Mouse (Mus musculus) retina, postnatal 7 days (tissue): Measurements from ENCODE around the gene Lrch1.

Experiments used
- DNase-seq: peaks from one replicate; pipeline ENCODE4 v3.0.0-alpha.2; 2012; ENCODE audit warnings: low read depth, low spot score

The Lrch1 gene

DNA sequence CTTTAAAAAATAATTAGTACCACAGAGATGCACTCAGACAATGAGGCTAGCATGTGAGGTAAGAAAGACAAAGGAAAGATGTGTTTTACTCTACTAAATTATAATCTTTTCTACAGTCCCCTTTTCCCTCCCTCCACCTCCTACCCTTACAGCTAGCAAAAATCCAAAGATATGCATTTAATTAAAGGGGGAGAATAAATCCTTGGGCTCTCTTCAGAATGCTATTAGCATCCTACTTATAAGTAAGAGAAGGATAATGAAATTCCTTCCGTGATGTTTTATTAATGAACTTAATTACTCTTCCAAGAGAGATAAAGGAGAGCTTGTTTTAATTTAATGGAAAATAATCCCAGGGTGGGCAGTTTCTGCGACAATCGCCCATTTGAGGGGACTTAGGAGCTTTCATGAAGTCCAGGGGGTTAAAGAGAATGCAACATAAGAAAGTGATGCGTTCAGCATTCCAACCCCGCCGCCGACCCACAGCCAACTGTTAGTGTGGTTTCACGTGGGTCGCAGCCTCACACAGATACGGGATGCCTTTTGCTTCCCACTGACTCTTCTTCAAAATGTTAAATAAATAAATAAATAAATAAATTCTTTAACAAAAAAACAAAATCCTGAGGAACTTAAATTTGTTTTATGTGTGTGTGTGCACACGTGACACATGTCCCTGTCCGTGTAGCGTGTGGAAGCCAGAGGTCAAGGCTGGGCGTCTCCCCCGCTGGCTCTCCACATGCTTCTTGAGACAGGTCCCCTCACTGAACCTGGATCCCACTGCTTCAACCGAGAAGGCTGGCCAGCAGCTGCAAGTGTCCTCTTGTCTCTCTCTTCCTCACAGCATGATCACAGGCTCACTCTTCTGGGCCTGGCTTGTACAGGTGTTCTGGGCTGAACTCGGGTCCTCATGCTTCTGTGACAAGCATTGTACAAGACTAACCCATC is 132.6 kb downstream of the Lrch1 start:
- DNase-seq, result no peak

DNA sequence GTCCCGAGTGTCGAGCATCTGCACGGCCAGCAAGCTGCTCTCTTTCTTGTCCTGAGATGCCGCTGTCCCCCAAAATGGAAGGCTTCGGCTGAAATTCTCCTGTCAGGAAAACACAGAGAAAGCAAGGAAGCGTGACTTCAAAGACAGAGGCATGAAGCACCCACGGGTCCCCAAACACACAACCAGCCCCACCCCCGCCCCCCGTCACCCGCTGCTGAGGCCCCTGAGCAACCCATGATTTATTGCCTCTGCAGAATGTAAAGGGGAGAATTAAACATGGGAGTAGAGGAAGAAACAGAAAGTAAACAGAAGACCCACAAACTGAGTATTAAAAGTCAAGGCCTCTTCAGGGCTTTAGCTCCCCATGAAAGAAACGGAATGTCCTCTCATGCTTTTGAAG is 136.1 kb downstream of the Lrch1 start:
- DNase-seq, result no peak

DNA sequence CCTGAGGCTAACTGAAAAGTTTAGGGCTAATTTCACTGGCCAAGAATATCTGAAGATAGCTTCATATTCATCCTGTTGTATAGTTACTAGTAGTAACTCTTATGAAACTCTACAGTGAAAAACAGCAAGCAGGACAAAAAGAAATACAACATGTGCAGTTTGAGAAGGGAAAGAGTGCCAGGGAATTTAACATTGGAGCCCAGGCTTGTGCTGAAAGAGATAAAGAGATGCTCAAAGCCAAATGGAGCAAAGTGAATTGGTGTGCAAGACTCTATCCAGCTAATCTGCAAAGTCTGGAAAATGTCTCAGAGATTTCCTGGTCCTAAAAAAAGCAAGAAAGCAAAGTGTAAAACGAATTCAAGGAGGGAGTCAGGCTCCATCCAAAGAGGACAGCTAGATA is 145.7 kb downstream of the Lrch1 start:
- no peak for DNase-seq

DNA sequence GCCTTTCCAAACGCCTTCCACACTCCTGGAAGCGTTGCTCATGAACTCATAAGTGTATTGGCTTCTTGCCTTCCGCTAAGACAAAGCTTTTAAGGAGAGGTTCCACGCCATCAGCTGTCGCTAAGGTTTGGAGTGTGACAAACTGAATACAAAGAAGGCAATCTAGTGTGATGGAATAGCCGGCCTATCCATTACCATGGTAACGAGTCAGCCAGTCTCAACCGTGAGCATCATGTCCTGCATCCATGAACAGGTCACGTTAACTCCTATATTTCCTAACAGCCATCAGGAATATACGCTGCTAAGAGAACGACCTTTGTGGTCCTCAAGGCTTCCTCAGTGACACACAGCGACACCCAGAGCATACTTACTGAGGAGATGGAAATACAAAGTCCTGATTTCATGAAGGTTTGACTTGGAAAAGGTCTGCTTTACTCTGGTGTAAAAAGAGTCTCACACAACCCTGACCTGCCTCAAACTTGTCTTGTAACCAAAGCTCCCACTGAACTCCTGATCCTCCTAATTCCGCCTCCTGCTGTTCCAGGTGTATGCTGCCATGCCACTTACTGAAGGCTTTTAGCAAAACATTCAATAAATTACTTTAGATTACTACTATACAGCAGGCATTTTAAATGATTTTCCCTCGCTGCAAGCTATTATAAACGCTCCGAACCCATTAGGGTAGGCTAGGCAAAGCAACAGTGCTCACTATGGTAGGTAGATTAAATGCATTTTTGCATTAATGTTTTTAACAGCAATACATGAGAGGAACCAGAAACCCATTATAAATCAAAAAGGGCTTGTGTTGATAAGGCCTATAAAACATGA is 149.4 kb downstream of the Lrch1 start:
- DNase-seq, result no peak

DNA sequence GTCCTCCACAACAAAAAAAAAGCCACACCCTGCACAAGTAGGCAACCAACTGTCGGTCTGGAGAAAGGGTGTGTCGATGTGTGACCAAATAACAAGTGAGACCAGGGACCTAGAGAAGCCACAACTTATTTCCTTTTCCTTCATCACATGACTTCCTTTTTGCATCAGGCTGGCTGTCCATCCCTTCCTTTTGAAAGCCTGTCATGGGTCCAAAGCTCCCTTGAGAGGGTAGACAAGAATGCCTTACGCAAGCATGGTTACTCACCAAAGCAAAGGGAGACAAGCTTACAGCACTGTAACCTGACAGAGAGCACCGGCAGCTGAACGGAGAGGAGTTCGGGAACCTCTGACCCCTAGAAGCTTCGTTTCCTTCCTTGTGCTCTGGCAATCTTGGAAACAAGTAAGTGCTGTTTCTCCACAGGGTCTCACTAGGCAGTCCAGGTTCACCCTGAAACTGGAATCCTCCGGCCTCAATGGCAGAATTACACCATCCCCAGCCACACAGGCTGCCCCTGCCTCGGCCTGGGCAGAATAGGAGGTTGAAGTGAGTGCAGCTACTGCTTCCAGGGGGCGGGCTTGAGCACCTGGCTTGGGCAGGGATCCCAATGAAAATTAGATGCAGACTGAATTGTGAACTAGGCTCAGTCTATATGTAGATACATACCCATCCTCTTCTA is 150.2 kb downstream of the Lrch1 start:
- no peak for DNase-seq

DNA sequence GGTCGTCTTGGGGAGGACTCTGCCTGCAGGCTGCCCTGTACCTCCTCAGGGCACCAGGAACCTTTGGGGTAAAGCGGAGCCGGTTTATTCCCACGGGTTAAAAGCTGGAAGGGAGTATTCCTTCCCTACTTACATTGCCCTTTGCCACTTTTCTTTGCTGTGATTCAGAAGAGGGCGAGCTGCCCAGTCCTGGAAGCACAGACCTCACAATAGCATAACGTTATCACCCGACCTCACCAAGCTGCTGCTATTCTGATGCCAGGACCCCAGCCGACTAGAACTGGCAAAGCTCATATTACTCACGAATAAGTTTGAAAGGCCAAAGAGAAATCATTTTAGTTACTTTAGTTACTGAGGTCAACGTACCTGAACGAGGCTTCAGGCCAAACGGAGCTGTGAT is 152.7 kb downstream of the Lrch1 start:
- no peak for DNase-seq

DNA sequence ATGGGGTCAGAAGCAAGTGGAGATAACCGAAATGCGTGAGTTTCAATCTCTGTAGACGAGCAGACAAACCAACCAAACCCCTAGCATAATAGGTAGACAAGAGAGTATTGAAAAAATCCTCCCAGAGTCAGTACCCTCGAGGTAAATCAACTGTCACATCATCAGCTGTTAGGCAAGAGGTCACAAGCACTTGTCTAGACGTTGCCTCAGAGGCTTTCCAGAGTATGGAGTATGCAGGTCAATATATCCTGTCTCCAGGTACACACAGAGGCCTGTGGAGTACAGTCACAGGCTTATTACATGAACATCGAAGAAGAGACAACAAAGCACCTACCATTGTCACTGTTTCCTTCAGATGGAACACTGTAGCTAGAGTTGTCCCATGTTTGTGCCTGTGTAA is 154.9 kb downstream of the Lrch1 start:
- no peak for DNase-seq

DNA sequence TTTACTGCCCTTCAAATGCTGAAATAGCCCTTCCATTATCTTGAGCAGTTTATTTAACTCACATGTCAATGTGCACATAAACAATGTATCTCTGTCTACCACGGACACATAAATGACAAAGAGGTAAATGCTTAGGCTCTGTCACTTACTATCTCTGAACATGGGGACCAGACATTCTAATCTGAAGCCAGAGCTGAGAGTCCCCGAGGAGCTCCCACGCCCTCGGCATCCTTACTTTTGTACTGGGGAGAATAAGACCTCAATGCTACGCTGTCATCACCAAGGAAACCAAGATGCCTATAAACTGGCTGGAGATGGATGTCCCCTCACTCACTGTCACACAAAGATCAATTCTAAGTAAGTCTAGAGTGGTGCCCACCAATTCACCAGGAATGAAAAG is 157.1 kb downstream of the Lrch1 start:
- no peak for DNase-seq

DNA sequence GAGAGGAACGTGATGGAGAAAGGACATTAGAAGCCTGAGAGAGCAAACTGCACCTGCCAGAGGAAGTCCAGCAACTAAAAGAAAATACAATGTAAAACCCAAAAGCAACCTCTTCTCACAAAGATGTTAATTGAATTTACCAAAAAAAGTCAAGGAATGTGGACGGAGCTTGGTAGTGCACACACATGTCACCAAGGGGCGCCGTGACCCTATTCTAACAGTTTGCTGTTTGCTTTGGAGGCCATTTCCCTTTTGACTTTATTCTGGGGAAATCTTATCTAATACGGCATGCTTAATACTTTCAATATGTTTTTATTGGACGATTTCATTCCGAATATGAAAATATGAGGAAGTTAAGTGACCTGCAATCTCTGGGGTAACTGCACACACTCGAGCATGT is 158.9 kb downstream of the Lrch1 start:
- no peak for DNase-seq

DNA sequence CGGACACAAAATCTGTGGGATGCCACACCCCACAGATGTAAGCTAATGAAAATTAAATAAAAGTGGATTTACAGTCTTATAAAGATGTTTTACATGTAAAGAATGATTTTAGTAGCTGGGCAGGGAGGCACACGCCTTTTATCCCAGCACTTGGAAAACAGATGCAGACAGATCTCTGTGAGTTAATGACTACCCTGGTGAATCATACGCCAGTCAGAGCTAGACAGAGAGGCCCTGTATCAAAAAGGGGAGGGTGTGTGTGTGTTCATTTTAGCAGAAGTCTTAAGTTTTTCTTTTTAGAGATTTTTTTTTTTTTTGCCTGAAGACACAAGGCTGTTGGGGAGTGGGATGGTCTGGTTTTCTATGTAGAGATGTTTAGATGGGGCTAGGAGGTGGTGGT is 160.0 kb downstream of the Lrch1 start:
- DNase-seq, result no peak

DNA sequence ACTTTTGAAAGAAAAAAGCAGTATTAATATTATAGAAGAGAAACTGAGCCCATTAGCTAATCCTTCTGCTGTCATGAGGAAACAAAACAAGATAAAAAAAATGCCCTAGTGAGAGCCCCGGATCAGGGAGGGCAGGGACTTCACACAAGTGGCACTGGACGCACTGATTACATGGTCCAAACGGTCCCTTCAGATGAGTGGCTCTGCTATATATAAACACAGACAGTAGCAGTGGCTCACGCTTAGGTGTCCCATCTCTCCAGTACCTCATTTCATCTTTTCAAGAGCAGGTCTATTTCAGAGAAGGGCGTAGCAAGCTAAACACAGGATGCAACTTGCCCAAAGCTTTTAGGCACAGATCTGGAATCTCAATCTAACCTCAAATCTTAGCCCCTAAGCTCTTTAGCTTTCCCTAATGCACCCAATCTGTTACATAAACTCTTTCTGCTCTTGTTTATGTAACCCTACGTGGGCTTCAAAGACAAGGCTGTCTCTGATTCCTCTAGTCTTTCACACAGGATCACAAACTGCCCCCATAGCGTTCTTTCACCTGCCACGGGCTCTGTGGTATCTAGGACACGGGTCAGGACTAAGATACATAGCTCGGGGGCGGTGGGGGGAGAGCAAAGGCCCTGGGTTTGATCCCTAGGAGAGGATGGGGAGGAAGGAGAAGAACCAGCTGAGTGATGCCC is 163.3 kb downstream of the Lrch1 start:
- no peak for DNase-seq

DNA sequence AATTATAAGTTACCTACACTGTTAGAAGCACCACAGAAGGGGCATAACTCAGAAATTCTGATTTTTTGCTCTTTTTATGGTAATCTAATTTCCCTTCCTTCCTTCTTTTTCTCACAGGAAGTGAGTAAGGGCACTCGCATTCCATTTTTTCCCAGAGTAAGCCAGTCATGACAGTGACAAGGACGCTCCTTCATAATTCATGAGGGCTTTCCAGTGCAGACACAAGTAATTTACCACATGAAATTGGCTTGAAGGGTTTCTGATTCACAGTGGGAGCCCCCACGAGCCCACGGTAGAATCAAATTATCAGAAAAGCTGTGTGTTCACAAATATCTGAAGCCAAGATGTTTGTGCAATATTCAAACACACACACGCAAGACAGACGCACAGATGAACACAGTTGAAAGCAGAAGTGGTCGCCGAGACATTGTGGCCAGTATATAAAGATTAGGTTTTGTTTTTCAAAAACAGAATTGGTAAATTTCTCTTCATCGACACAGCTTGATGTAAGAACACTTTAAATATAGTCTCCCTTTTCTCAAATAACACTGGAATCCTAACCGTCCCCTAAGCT is 173.5 kb downstream of the Lrch1 start:
- no peak for DNase-seq

DNA sequence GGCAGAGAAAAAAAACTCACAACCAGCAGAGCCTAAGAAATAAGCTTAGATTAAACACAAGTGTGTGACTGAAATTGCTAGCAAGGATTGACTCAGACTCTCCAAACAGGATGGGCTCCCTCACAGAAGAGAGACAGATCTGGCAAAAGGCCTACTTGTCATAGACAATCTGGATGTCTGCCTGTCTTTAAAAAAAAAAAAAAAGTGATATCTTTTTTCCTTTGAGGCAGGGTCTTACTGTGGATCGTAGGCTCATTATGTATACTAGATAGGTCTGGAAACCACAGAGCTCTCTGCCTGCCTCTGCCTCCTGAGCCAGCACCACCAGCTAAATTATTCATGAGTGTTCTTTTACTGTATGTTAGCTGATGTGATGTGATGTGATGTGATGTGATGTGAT is 179.8 kb downstream of the Lrch1 start:
- no peak for DNase-seq

DNA sequence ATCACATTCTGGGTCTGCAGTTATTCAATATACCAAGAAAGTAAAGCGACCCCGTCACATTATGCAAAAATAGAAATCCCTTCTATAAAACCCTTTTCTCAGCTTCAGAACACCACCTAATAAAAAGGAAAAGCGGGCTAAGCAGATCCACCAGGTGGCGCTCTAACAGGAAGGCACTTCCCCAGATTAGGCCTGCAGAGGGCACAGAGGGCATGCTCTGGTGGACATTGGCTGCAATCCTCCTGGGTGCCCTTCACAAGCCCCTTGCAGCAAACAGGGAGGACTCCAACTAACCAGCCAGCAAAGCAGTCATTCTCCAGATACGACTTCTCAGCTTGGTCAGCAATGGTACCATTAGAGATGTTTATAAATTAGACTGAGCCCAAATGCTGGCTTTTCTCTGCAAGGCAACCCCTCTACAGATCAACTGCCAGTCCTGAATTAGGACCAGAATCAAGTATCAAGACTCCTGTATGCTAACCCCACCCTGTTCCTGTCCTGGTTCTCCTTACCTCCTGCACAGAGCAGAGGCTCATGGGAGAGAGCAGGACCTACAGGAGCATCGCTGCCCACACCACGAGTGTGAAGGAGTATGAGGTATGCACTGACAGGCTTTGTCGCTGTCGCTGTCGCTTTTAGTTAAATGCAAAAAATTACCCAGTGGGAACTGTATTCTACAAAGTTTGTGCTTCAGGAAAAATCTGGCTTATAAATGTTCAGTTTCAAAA is 183.3 kb downstream of the Lrch1 start:
- peak; percentile 60 for DNase-seq

DNA sequence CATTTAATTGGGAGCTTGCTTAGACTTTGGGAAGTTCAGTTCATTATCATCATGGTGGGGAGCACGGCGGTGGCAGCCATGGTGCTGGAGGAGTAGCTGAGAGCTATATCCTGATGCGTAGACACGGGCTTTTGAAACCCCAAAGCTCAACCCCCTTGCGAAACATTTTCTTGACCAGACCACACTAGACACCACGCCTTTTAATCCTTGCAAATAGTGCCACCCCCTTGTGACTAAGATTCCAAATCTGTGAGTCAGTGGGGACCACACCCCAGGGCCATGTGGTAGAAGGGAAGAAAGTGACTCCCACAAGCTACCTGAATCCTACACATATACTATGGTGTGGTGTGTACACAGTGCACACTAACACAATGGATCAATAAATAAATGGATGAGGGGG is 210.8 kb downstream of the Lrch1 start:
- DNase-seq, result no peak

DNA sequence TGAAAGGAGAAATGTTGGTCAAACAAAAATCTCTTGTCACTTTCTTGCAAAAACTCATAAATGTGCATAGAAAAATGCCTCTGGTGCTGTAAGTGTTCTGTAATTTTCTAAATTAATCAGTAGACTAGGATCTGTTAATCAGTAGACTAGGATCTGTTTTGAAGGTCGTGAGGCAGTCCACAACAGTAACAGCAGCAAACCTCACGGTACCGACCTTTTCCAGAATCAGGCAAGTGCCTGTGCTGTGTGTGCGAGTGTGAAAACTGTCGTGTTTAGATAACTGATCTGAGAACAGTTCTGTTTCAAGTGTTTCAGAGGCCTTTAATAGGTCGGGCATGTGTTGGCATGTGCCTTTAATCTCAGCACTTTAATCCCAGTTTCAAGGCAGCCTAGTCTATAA is 212.2 kb downstream of the Lrch1 start:
- no peak for DNase-seq

DNA sequence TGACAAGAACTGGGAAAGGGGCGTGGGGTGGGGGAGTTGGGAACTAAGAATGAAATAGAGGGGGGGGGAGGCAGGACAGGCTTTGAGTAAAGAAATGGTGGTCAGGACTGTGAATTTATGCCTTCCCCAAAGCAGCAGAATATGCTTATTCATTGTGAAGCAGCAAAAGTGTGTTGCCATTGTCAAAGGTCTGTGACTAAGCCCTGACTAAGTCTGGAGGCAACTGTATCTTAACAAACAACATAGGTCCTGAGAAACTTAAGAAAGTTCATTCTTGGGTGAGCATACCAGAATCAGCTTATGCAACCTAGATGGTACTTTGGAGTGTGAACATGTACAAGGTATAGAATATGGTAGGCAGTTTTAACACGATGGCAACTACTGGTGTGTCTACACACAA is 214.3 kb downstream of the Lrch1 start:
- no peak for DNase-seq

DNA sequence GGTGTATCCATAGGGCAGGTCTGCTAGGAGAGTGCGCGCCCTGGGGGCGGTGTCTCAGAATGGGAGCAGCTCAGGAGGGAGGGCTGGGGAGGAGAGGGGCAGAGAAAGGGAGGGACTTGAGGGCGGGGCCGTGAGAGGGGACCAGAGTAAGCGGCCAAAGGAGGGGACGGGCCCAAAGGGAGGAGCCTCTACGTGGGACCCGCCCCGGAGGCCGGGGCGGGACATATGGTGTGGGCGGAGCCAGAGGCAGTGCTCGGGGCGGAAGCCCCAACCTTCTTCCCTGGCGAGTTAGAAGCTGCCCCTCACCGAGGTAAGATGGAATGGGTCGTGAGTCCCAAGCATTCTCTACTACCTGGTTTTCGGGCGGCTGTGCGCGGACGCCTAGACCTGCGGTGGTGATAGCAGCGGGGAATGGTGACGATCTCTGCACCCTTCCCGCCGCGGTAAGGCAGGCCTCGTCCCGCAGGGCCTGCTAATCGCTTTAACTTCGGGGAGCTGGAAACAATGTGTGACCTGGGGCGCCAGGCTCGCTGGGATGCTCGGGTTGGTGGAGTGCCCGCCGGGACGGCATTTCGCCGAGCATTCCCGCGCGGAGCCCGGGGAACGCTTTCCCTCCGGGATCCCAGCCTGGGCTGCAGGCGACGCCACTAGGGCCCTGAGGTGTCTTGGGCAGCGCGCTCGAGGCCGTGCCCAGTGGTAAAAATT is 215.4 kb downstream of the Lrch1 start, which contains the start of gene Esd:
Gene Esd, plus strand, starts transcription at position 219 of the 705 bp plus-strand sequence.
- peak; percentile 79 for DNase-seq

DNA sequence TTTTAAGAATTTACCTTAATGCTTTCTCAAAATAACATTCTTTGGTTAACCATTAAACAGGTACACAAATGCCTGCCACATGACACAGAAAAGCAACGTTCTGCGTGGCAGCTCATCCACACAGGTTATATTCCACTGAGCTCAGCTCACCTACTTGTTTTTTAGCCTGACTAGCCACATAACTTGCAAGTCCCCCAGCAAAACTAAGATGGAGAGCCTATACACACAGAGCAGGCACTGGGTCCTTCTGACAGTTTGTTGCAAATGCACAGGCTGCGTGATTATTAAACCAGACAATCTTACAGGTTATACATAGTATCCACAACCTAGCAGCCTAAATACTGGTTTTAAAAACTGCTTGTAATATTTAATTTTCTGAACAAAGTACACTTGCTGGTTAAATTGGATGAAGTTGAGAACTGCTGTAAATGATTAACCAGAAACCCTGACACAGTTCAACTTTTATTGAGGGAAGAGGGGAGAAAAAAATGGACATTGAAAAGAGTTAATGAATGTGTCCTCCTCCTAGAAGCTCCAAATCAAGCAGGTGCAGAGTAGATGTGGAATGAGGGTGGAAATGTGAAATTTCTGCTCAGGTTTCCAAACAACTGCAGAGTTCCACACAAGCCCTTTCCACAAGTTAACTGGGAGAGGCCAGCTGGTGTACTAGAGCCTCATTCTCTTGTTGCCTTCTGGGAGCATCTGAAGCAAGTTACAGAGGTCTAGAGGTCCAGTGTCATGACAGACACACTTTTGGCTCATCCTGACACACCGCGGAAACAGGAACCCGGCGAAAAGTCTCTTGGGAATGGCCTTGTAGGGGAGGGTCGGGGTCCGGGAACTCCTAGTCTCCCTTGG is 216.2 kb downstream of the Lrch1 start:
- DNase-seq, result no peak
